Mouse (Mus musculus) fibroblast of lung, adult 2 months (primary cell): ENCODE data around the gene Trio.

Source experiments
- DNase-seq: peaks from one replicate; pipeline ENCODE4 v3.0.0-alpha.2; 2011; ENCODE audit warnings: low read depth

Trio gene

DNA sequence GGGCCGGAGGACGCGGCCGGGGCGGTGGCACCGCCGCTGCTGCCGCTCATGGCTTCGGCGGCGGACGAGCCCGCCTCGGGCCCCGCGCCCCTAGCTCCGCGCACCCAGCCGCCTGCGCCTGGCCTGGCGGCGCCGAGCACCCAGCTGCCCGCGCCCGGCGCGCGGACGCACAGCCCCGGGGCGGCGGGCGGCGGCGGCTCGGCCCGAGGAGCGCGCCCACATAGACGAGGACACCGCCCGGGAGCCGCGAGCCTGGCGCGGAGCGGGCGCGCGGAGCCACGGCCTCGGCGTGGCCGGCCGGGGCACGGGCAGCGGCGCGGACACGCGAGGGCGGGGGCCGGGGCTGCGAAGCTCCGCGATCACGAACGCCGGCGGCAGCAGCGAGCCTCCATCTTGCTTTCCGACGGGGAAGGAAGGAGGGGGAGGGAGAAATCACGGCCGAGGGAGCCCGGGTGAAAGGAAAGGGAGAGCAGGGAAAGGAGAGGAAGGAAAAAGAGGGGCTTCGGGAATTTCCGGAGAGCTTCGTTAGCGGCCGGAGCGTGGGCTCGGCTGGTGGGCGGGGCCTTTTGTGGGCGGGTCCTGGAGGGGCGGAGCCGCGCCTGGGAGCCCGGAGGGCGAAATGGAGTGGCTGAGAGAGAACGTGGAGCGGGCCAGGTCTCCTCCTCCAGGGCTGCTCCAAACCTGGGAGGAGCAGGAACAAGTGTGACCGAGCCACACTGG is at the start of gene Trio:
TSS of gene Trio (minus strand) at position 402 of the 720 bp plus-strand sequence.
- DNase-seq, result peak; percentile 92

- no peak for DNase-seq
These were observed 48.8 kb upstream of the Trio start for GRCm38 (mm10) chr15:28074416-28074970.

- DNase-seq, result no peak
These were observed 46.0 kb upstream of the Trio start for GRCm38 (mm10) chr15:28071601-28072000.

DNA sequence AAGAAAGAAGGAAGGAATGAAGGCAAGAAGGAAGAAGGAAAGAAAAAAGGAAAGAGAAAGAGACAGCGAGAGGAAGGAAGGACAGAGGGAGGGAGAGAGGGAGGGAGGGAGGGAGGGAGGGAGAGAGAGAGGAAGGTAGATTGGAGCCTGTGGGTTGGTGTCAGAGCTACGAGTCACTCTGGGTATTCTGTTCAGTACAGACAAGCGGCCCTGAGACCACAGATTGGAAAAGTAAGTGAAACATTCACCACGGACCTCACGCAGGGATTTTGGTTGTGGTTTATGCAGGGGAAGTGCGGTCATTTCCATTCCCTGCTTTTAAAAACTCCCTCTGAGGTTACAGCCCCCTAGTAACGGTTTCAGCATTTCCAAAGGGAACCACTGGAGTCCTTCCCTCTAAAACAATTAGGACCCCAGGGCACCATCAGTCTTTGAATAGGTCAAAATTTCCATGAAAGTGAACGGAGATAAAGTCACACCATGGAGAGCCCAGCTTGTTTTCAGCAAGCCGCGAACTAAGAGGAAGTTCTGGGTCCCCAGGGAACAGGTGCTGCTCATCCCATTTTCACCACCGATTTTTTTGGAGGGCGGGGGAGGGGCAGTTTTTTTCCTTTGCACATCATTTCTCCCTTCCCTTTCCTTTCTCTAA is 45.2 kb upstream of the Trio start:
- no peak for DNase-seq

DNA sequence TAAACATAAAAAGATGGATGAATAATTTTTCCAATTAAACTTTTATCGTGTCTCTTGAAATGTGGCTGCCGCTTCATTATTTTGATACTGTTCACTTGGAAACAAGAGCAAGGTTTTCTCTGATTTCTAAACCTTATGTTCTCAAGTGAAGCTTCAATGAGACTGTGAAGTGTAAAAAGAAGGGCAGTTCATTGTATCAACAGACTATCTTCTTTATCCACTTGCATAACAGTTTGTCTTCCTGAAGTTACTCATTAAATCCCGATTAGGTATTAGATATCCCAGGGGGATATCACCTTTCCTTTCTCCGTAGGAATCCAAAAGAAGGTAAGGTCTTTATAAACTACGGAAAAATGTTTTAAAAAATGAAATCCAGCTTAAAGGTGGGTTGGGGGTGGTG is 44.6 kb upstream of the Trio start:
- DNase-seq, result no peak

DNA sequence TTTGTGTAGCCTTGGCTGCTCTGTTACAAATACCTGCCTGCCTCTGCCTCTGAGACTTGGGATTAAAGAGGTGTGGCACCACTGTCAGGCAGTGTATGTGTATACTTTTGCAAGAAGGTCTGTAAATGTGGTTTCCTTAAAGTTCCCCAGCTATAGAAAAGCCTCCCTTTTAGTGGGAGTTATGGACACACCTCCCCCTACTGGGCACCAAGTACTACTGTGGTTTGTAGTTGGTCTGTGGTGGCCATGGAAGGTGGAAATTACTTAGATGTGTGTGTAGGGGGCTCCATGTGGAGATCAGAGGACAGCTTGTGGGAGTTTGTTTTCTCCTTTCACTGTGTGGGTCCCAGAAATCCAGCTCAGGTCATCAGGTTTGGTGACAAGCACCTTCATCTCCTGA is 41.7 kb upstream of the Trio start:
- no peak for DNase-seq

- no peak for DNase-seq
These were observed 40.8 kb upstream of the Trio start for GRCm38 (mm10) chr15:28066468-28066867.

- DNase-seq, result no peak
These were observed 39.9 kb upstream of the Trio start for GRCm38 (mm10) chr15:28065572-28065971.

DNA sequence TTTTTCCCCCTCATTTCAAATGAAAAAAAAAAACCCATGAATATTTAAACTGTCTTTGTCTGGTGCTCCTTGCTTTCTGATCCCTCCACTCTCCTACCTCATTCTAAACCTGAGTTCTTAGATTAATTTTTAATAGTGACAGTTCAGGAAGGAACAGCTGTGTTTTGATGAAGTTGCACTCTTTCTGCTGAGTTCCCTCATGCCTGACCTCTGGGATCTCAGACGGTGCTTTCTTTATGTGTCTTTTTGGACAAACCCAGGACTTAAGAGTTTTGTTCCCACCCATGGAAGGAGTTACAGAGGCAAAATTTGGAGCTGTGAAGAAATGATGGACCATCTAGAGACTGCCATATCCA is 39.1 kb upstream of the Trio start:
- no peak for DNase-seq

DNA sequence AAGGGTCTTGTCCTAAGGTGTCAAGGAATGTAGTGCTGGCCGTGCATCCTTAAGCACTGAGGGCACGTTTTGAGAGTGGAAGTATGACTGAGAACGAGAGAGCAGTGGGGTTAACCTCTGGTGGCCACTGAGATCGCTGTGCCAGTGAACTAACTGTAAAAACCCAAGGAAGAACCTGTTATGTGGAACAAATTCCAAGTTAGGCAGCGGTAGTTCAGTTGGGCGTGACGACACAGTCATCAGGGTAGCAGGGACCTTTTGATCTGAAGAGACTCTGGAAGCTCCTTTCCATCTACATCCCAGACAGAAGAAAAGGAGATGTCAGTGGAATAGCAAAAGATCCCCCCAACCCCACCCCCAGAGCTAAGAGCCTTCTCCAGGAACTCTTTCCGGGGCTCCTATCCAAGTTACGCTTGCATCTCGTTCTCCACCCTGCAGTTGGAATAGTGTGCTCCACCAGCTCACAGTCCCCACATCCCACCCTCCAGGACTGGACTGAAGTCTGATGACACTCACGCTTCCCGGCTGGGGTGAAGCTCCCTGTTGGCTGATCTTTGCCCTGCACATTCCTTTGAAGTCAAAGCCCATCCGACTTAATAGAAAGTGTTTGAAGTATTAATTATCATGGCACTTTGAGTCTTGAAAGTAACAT is 38.6 kb upstream of the Trio start:
- DNase-seq, result no peak

GRCm38 (mm10) chr15:28063466-28063865 is 37.8 kb upstream of the Trio start:
- DNase-seq, result no peak

DNA sequence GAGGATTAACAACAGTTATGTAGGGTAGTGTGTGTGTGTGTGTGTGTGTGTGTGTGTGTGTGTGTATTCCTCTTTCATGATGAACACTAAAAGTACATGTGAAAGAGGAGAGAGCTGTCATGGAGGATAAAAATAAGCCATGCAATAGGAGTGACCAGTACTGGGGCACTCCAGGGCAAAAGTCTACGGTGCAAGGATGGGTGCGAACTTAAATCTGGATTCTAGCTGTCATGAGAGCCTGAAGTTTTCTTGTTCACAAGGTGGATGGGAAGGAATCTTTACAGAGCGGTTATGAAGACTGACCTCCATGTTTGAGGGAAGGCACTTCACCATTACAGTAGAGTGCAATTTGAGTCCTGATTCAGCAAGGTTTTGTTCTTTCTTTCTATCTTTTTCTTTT is 36.4 kb upstream of the Trio start:
- no peak for DNase-seq

DNA sequence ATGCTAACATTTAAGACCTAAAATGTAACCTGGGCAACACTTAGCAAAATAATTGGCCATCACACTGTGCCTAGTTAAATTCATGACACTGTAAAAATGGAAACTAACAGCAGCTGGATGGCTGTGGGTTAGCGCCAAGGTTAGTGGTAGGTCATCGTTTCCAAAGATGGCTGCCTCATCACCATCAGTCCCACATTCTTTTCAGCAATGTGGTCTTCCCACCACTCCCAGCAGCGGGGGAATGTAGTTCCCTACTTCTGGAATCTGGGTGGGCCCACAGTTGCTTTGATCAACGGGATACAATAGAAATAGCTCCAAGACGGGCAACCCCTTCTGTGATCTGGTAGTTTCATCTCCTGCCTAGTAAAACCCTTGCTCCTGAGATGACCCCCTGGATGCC is 35.3 kb upstream of the Trio start:
- DNase-seq, result no peak

- no peak for DNase-seq
These were observed 34.8 kb upstream of the Trio start for GRCm38 (mm10) chr15:28060423-28060822.

DNA sequence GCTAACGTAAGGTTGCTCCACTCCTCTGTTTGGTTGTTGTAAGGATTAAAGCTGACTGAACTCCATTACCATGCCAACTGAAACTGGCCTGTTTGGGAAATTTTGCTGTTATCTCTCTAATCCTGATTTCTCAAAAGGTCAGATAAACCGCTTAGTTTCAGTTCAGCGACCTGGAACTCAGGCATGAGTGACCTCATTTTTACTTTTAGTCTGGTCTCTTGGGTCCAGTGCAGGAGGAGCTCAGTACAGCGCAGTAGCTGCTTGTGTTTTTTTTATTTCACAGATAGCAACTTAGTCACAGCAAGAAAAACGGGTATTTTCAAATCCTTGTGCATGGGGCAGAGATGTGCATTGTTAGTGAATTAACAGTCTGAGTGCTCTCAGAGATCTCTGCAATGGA is 31.9 kb upstream of the Trio start:
- DNase-seq, result no peak

DNA sequence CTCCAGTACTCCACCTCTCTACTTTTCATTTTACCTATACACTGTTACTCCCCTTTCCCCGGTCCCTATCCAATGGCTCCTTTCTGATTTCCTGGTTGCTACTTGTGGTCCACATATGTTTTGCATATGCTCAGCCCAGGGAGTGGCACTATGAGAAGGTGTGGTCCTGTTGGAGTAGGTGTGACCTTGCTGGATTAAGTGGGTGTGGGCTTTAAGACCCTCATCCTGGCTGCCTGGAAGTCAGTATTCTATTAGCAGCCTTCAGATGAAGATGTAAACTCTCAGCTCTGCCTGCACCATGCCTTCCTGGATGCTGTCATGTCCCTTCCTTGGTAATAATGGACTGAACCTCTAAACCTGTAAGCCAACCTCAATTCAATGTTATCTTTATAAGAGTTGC is 29.1 kb upstream of the Trio start:
- DNase-seq, result no peak

- DNase-seq, result no peak
These were observed 28.5 kb upstream of the Trio start for GRCm38 (mm10) chr15:28054111-28054510.

GRCm38 (mm10) chr15:28053226-28053625 is 27.6 kb upstream of the Trio start:
- no peak for DNase-seq

- DNase-seq, result no peak
These were observed 26.2 kb upstream of the Trio start for GRCm38 (mm10) chr15:28051811-28052210.

- DNase-seq, result no peak
These were observed 25.5 kb upstream of the Trio start for GRCm38 (mm10) chr15:28051104-28051625.

DNA sequence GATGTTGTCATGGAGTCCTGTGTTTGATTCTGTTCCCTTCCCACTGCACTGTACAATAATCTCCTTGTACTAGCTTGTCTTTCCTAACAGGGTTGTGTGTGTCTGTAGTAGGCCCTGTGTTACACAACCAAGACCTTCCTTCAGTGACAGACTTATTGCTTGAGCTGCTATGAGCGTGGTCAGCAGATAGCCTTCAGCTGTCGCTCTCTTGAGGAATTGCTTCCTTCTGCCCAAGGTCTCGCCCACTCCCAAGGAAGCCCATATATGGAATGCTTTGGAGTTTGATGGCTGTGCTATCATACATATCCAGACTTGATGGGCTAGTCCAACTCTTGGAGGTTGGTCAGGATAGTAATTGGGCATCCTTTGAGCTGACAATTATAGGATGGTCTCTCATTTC is 22.1 kb upstream of the Trio start:
- no peak for DNase-seq

DNA sequence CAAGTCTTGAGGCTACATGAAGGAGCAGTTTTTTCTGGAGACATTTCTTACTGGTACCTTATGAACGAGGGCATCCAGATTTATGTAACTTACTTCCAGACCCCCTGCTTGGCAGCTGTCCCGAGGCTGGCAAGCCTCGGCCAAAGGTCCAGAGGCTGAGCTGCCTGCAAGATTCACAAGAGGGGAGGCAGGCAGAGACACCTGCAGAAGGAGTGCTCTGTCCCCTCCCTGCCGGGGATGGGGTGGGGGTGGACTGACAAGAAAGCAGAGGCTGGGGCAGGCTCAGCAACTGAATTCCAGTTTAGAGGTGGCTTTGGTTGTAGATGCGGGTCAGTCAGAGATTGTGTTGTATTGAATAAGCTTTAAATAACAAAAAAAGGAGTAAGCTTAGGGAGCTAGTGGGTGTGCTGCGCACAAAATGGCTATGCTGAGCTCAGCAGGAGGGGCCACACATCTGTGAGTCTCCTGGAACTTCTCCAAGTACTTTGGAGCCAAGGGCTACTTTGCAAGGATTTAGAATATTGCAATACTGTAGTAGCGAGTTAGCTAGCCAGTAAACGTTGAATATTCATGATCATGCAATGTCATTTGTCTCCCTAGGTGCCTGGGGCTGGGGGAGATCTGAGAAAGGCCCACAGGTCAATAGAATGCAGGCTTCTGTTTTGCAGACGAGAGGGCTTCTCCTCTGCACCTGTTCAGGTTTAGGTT is 15.7 kb upstream of the Trio start:
- no peak for DNase-seq
